Mouse (Mus musculus): ENCODE data around the gene Sqor. TPM values are rescaled to one million over a fixed set of nuclear protein-coding genes. Genes with fewer than 3 reads are reported as not detected.
A peak's percentile ranks its signal among the peaks of the same experiment; 100 is the strongest.

Sqor gene
- 7.3 and 8.4 TPM in 2 replicates for polyA plus RNA-seq (2012; rRNA removed)

GRCm38 (mm10) chr2:122765071-122765793 is at the start of gene Sqor:
Gene Sqor (plus strand): TSS chr2:122765237.
- WGBS, result 2% methylated on average over 46 of the region's 46 CpGs
- Histone ChIP-seq H3K4me3 (replicated peaks; ENCODE audit: insufficient read depth, low read depth, low read length) (peak within 1 kb of the TSS; percentile 55), H3K27ac (ENCODE audit: insufficient read depth, low read length) (no peak within 1 kb of the TSS), H3K27me3 (ENCODE audit: control insufficient read depth, insufficient read depth, low read length) (no peaks in the 10 kb centered on the region; the same call in 1 of the 2 replicates), H3K4me1 (ENCODE audit: control insufficient read depth, insufficient read depth, low read length) (no peaks in the 10 kb centered on the region)
- DNase-seq, result peak; percentile 48 to 53
- TF ChIP-seq POLR2A (IDR thresholded peaks at IDR 0.05; ENCODE audit: borderline replicate concordance, insufficient read depth, low read length) (0 out of 2 replicates have a peak, but pooled peaks have one; percentile 18), CTCF (IDR thresholded peaks at IDR 0.05; ENCODE audit: borderline replicate concordance, insufficient read depth, low read depth, low read length) (no peak)

DNA sequence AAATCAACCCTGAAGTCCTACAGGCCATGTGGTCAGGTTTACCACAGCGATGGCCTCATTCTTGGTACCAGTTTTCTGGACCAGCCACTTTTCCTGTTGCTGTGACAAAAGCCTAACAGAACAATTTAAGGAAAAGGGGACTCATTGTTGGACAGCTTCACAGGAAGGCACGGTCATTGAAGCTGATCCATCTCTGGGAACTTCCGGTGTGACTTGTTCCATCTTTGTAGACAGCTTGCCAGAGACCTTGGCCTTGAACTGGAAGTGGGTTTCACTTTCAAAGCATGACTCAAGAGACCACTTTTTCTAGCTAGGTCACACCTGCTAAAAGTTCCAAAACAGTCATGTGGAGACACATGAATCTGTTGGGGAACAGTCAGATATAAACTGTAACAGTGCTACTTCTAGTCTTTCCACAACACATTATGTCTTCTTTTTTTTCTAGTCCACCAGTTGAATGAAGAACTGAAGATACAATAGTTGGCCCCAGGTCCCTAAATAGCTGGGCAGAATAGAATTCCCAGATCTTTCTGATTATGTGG is 48.7 kb upstream of the Sqor start:
- Histone ChIP-seq H3K4me3 (replicated peaks; ENCODE audit: insufficient read depth, low read depth, low read length) (no peak overlapping the region), H3K4me1 (ENCODE audit: control insufficient read depth, insufficient read depth, low read length) (no peaks in the 10 kb centered on the region), H3K27ac (ENCODE audit: insufficient read depth, low read length) (no peak overlapping the region), H3K27me3 (ENCODE audit: control insufficient read depth, insufficient read depth, low read length) (no peaks in the 10 kb centered on the region)
- TF ChIP-seq POLR2A (IDR thresholded peaks at IDR 0.05; ENCODE audit: borderline replicate concordance, insufficient read depth, low read length) (no peak), CTCF (IDR thresholded peaks at IDR 0.05; ENCODE audit: borderline replicate concordance, insufficient read depth, low read depth, low read length) (no peak)
- DNase-seq, result no peak
- 85% methylated on average over 3 of the region's 3 CpGs for WGBS

GRCm38 (mm10) chr2:122719232-122719631 is 45.8 kb upstream of the Sqor start:
- Histone ChIP-seq H3K27ac (ENCODE audit: insufficient read depth, low read length) (no peak overlapping the region), H3K4me3 (replicated peaks; ENCODE audit: insufficient read depth, low read depth, low read length) (no peak overlapping the region), H3K4me1 (ENCODE audit: control insufficient read depth, insufficient read depth, low read length) (no peaks in the 10 kb centered on the region), H3K27me3 (ENCODE audit: control insufficient read depth, insufficient read depth, low read length) (no peaks in the 10 kb centered on the region)
- TF ChIP-seq CTCF (IDR thresholded peaks at IDR 0.05; ENCODE audit: borderline replicate concordance, insufficient read depth, low read depth, low read length) (no peak), POLR2A (IDR thresholded peaks at IDR 0.05; ENCODE audit: borderline replicate concordance, insufficient read depth, low read length) (no peak)
- no peak for DNase-seq
- 45% methylated on average over 1 of the region's 1 CpGs for WGBS

DNA sequence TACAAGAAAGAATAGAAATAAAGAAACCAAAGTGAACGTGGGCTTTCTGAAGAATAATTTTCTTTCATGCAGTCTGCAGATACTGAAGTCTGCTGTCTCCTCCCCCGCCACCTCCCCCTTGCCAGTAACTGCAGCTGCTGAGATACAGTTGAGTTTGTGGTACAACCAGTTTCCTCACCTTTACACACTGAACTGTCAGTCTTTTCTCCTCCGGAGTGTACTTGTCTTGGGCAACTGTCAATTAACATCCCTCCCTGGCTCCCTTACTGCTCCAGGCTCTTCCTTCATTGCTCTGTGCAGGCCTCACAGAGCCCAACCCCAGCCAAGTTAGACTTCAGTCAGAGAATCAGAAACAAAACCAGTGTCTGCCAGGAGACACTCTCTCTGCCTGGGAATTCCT is 44.5 kb upstream of the Sqor start:
- no peaks in the 10 kb centered on the region for H3K27me3 ChIP-seq (ENCODE audit: control insufficient read depth, insufficient read depth, low read length)
- 73% methylated on average over 3 of the region's 3 CpGs for WGBS
- DNase-seq, result no peak
- no peaks in the 10 kb centered on the region for H3K4me1 ChIP-seq (ENCODE audit: control insufficient read depth, insufficient read depth, low read length)
- H3K4me3 ChIP-seq (replicated peaks; ENCODE audit: insufficient read depth, low read depth, low read length), result no peak overlapping the region
- no peak overlapping the region for H3K27ac ChIP-seq (ENCODE audit: insufficient read depth, low read length)
- TF ChIP-seq POLR2A (IDR thresholded peaks at IDR 0.05; ENCODE audit: borderline replicate concordance, insufficient read depth, low read length) (no peak), CTCF (IDR thresholded peaks at IDR 0.05; ENCODE audit: borderline replicate concordance, insufficient read depth, low read depth, low read length) (no peak)

- no peaks in the 10 kb centered on the region for H3K27me3 ChIP-seq (ENCODE audit: control insufficient read depth, insufficient read depth, low read length)
- 63% methylated on average over 10 of the region's 10 CpGs for WGBS
- H3K27ac ChIP-seq (ENCODE audit: insufficient read depth, low read length), result no peak overlapping the region
- no peak for TF ChIP-seq POLR2A (IDR thresholded peaks at IDR 0.05; ENCODE audit: borderline replicate concordance, insufficient read depth, low read length)
- peak; percentile 27; the same call in 1 of the 2 replicates for TF ChIP-seq CTCF (IDR thresholded peaks at IDR 0.05; ENCODE audit: borderline replicate concordance, insufficient read depth, low read depth, low read length)
- DNase-seq, result no peak
- no peak overlapping the region for H3K4me3 ChIP-seq (replicated peaks; ENCODE audit: insufficient read depth, low read depth, low read length)
- no peaks in the 10 kb centered on the region for H3K4me1 ChIP-seq (ENCODE audit: control insufficient read depth, insufficient read depth, low read length)
These were observed 39.4 kb upstream of the Sqor start for GRCm38 (mm10) chr2:122725604-122726003.

GRCm38 (mm10) chr2:122731456-122731855 is 33.6 kb upstream of the Sqor start:
- H3K4me1 ChIP-seq (ENCODE audit: control insufficient read depth, insufficient read depth, low read length), result no peaks in the 10 kb centered on the region
- no peak for DNase-seq
- no peak overlapping the region for H3K27ac ChIP-seq (ENCODE audit: insufficient read depth, low read length)
- TF ChIP-seq CTCF (IDR thresholded peaks at IDR 0.05; ENCODE audit: borderline replicate concordance, insufficient read depth, low read depth, low read length) (no peak), POLR2A (IDR thresholded peaks at IDR 0.05; ENCODE audit: borderline replicate concordance, insufficient read depth, low read length) (no peak)
- no peak overlapping the region for H3K4me3 ChIP-seq (replicated peaks; ENCODE audit: insufficient read depth, low read depth, low read length)
- no peaks in the 10 kb centered on the region for H3K27me3 ChIP-seq (ENCODE audit: control insufficient read depth, insufficient read depth, low read length)
- 29% methylated on average over 2 of the region's 2 CpGs for WGBS

DNA sequence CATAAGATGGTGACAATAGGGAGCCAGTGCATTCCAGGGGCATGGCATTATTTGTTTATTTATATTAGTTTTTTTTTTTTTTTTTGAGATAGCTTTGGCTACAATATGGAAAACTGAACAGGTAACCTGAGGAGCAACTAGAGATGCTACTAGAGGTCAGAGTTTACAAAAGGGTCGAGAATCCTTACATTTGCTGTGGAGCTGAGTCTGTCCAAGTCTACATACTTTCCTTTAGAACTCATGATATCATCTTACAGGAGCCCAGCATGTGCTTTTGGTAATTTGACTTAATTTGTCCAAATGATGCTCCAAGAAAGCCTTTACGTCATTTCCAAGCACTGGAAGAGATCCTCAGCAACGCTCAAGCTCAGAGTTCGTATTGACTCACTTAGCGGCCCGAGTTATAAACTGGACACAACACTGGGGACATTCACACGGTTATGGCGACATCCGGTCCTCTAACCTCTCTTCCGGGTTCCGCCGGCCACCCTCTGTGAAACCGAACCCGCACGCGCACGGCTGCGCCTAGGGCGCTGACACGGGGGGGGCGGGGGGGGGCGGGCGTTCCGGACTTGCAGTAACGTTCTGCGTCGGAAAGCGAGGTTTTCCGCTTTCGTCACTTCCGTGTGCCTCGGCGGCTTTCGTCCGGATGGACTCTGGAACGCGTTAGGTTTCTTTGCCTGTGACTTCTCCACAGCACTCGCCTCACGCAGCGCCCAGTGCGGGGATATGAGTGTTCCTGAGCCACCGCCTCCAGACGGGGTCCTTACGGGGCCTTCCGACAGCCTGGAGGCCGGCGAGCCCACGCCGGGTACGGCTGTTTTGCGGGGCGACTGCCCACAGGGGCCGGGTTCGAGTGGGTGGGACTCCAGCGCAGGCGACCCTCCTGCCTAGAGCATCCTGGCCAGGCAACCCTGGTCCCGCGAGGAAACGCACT is 26.9 kb upstream of the Sqor start, which contains the start of gene Bloc1s6:
Gene Bloc1s6, plus strand, starts transcription at position 610 of the 937 bp plus-strand sequence.
- WGBS, result under 1% methylated on average over 57 of the region's 59 CpGs
- Histone ChIP-seq H3K27ac (ENCODE audit: insufficient read depth, low read length) (peak within 1 kb of the TSS; percentile 61), H3K4me1 (ENCODE audit: control insufficient read depth, insufficient read depth, low read length) (peaks cover 3% of the 10 kb centered on the region; the same call in 1 of the 2 replicates), H3K27me3 (ENCODE audit: control insufficient read depth, insufficient read depth, low read length) (no peaks in the 10 kb centered on the region), H3K4me3 (replicated peaks; ENCODE audit: insufficient read depth, low read depth, low read length) (peak within 1 kb of the TSS; percentile 97)
- TF ChIP-seq POLR2A (IDR thresholded peaks at IDR 0.05; ENCODE audit: borderline replicate concordance, insufficient read depth, low read length) (peak; percentile 66; the same call in 1 of the 2 replicates), CTCF (IDR thresholded peaks at IDR 0.05; ENCODE audit: borderline replicate concordance, insufficient read depth, low read depth, low read length) (no peak)
- DNase-seq, result peak; percentile 93 to 94
